Mouse (Mus musculus) cerebellum, adult 9-11 months (tissue): ENCODE data around the gene Taf5l.
"Not testable (repeated sequence)": the region's sequence is repeated elsewhere in the genome, so short reads cannot be mapped to it uniquely, and the experiment has no call there.

Experiments used
- DNase-seq: peaks from one replicate; pipeline ENCODE4 v3.0.0; 2022

Taf5l gene

DNA sequence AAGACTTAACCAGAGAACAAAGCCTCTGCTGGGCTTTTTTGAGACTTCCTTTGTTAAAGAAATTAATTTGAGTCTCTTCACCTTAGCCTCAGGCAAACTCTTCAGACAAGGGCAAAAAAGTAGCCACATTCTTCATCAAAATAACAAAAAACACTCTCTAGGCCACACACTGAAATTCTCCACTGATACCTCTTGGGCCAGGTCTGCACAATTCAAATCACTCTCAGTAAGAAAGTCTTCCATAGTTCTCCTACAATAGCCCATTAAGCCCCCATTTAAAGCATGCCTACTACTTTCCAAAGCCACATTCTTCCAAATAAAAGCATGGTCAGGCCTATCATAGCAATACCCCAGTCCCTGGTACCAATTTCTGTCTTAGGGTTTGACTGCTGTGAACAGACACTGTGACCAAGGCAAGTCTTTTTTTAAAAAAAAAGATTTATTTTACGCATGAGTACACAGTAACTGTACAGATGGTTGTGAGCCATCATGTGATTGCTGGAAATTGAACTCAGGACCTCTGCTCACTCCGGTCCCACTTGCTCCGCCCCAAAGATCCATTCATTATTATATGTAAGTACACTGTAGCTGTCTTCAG lies 9.1 kb downstream of the Taf5l start:
- no peak for DNase-seq

GRCm38 (mm10) chr8:124011580-124011979 lies 9.6 kb downstream of the Taf5l start:
- no peak for DNase-seq

DNA sequence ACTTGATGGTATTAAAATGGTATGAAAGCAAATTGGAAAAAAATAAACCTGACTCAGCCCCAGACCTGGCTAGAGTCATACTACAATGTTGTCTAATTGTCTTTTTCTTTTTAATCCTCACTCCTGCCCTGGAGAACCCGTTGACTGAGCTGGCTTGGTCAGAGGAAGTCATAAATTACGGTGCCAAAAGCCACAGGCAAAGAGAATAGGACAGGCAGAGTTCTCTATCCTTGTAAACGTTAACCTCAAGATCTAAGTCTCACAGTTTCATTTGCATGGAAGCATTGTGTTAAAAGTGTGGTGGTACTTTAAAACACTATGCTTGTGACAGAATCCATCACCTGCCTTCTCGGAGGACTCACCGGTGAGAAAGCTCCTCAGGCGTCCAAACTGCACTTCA lies 13.4 kb downstream of the Taf5l start:
- DNase-seq, result no peak

- DNase-seq, result no peak
These were observed 18.6 kb downstream of the Taf5l start for GRCm38 (mm10) chr8:124002546-124003108.

GRCm38 (mm10) chr8:123999568-123999967 lies 21.6 kb downstream of the Taf5l start:
- no peak for DNase-seq

GRCm38 (mm10) chr8:123993997-123994396 lies 27.2 kb downstream of the Taf5l start:
- no peak for DNase-seq

DNA sequence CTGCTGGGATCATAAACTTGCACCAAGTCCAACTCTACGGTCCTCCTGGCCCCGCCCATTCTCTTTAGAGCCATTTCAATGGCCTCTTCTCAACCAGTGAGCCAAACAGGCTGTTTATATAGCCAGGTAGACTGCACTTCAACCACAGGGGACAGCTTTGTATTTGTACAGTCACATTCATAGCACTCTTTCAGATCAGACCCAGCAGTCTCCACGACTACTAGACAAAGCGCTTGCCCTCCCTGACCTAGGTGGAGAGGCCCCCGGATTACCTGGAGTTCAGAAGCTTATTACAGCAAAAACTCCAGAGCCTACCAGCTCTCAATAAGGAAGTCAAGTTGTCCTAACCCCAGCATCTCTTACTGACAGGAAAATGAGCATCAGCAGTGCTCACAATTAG lies 27.6 kb downstream of the Taf5l start:
- DNase-seq, result no peak

GRCm38 (mm10) chr8:123992587-123992986 lies 28.6 kb downstream of the Taf5l start:
- DNase-seq, result no peak

GRCm38 (mm10) chr8:123990277-123991049 lies 30.7 kb downstream of the Taf5l start:
- no peak for DNase-seq

DNA sequence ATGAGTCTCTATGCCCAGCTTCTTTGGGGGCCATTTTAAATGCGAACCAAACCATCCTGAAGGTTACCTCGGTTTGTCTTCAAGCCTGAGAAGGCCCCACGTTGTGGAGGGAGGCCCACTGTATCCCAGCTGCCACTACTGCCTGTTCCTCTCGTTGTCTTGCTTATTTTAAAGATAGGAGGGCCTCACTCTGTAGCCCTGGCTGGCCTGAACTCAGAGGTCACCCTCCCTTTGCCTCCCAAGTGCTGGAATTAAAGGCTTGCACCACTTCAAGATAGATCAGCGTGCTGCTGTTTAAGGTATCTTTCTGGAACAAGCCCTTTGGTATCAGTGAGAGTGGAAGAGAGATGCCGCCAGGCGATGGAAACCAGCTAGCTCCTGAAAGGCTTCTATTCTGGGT lies 32.1 kb downstream of the Taf5l start:
- no peak for DNase-seq

DNA sequence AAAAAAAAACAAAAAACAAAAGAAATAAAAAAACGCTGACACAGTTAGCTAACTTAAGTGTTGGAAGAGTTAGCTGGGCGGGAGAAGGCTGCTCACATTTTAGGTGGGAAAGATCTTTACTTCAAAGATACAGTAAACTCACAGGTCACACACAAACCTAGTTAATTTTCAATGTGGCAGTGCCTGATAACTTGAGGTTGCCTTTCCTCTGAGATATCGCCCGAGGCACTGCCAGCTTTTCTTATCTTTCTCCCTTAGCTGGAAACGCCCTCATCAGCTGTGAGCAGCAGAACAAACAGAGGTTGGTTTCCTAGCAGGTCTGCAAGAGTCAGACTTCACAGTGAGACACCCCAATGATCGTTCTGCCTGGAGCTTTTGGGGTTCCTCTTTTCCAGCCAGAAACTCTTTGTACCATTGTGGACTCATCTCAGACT lies 32.6 kb downstream of the Taf5l start:
- DNase-seq, result no peak

GRCm38 (mm10) chr8:123982826-123983400 lies 38.3 kb downstream of the Taf5l start, which contains the start of gene Abcb10:
Gene Abcb10 (minus strand): TSS chr8:123983122.
- peak; percentile 92 for DNase-seq

- DNase-seq, result peak; percentile 61
These were observed 38.9 kb downstream of the Taf5l start for GRCm38 (mm10) chr8:123982291-123982793.

- DNase-seq, result no peak
These were observed 39.5 kb downstream of the Taf5l start for GRCm38 (mm10) chr8:123981674-123982073.

DNA sequence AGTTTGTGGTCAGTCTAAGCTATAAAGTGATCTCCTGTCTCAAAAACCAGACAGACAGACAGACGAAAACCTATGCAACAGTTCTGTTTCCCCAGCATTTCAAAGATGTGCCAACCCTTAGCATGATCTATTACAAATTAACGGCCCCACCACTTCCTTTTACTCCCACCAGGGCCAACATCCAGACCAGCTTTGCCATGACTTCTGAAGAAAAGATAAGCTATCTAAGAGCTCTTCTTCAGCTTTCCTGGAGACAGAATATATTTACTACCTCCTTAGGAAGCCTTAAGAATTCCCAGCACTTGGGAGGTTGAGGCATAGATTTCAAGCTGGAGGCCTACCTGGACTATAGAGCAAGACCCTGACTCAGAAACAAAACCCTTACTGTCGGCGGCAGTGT lies 41.0 kb downstream of the Taf5l start:
- no peak for DNase-seq

- no peak for DNase-seq
These were observed 42.3 kb downstream of the Taf5l start for GRCm38 (mm10) chr8:123978926-123979325.

GRCm38 (mm10) chr8:123978166-123978838 lies 42.9 kb downstream of the Taf5l start:
- DNase-seq, result peak; percentile 40

- no peak for DNase-seq
These were observed 43.7 kb downstream of the Taf5l start for GRCm38 (mm10) chr8:123977499-123977898.

DNA sequence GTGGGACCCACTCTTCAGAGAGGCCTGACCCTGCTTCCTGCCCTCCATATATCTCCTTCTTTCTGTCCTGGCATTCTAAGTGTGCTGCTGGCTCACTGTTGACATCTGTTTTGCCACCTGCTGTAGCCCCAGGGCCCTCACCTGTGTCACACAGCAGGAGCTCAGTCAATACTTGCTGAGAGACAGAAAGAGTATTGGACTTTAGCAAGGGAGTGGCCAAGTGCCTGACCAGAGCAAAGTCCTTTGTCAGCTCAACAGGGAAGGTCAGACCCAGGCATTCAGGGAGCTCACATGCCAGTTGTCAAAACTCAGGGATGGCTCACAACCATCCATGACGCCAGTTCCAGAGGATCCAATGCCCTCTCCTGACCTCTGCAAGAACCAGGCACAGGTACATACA lies 47.7 kb downstream of the Taf5l start:
- DNase-seq, result no peak

DNA sequence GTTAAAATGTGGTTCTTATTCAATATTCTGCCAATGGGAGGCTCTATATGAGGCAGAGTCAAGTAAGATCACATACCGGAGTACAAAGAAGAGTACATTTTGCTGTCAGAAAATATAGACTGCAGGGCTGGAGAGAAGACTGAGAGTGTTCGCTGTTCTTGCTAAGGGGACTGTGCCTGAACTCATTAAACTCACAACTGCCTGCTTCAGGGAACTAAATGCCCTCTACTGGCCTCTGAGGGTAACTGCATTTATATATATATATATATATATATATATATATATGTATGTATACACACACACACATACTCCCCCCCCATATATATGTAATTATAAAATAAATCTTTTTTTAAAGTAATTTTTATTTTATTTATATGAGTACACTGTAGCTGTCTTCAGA lies 54.3 kb downstream of the Taf5l start:
- DNase-seq, result no peak

DNA sequence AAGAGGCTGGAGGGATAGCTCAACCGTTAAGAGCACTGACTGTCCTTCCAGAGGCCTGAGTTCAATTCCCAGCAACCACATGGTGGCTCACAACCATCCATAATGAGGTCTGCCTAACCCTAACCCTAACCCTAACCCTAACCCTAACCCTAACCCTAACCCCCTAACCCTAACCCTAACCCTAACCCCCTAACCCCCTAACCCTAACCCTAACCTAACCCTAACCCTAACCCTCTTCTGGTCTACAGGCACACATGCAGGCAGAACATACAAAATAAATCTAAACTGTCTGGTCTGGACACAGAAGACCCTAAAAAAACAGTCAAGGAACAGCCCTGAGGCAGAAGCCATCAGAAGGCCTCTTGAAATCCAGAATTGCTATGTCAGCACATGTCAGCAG lies 59.8 kb downstream of the Taf5l start:
- no peak for DNase-seq

- not testable (repeated sequence) for DNase-seq
These were observed 60.6 kb downstream of the Taf5l start for GRCm38 (mm10) chr8:123960556-123960955.

- DNase-seq, result no peak
These were observed 61.1 kb downstream of the Taf5l start for GRCm38 (mm10) chr8:123960056-123960455.
